Mouse (Mus musculus) cerebellum, adult 2 months (tissue): ENCODE measurements at regions not wholly inside any gene's neighbourhood (a gene's known extent, or its start where the extent isn't known, plus 50 kb on each side); places are given as distances from the start of the nearest gene placed in this dataset.

ENCODE experiments used
- CTCF ChIP-seq: fragments of 200-500 bp; IDR thresholded peaks from 2 replicates; pipeline ENCODE4 v1.5.1; 2011; ENCODE audit warnings: low read depth, mild to moderate bottlenecking, control low read depth, low read length, moderate library complexity, borderline replicate concordance; ENCODE audit not compliant: insufficient read depth
- POLR2A ChIP-seq: fragments of 200-500 bp; IDR thresholded peaks from 2 replicates; pipeline ENCODE4 v1.6.1; 2011; ENCODE audit warnings: low read length, control low read depth, borderline replicate concordance; ENCODE audit not compliant: insufficient read depth

DNA sequence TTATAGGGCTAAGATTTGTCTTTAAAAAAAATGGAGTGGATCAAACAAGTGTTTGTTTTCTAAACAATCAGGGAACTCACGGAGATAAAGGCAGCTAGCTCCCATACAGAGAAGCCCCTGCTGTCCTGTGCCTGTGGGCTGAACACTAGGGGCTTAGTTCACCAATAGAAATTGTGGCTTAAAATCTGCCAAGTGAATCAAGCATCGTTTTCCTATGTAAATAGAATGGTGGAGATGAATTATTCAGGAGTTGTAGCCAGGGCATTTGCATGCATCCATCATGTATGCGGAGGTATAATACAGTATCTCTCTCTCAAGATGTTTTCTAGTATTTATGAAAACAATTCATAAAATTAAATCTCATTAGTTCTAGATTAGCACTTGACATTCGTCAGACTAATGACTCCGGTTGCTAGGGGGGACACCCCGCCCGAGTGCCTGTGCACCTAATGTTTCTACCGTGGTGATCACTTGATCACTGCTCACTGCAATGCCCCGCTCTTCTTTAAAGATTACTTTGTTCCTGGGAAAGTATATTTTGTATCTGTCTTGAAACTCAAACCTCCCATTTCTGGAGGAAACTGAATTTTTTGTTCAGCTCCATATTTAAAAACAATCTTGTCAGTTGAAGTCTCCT lies 469.1 kb downstream of the Glrx3 start:
- TF ChIP-seq CTCF (no peak), POLR2A (no peak)
